Mouse (Mus musculus) cerebellum, postnatal 10 days (tissue): ENCODE measurements at regions not wholly inside any gene's neighbourhood (a gene's known extent, or its start where the extent isn't known, plus 50 kb on each side); places are given as distances from the start of the nearest gene placed in this dataset.

Source experiments
- DNase-seq, 2 experiments: peaks; one replicate each; pipeline ENCODE4 v3.0.0; 2021; ENCODE audit warnings: mixed read lengths in 2 of 2

DNA sequence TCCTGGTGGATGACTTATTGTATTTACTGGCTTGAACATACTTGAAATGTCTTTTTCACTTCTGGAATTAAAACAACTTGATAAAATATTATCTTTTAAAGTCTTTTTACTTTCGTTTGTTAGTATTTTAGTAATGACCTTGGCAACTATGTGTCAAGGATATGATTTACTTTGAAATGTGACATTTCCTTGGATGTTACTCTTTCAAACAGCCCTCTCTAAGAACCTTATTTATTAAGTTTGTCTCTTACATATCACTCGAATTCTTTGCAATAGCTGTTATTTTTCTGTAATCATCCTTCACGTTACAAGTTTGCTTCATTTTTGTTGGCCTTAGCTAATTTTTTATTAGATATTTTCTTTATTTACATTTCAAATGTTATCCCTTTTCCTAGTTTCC lies 469.8 kb downstream of the Eepd1 start:
- no peak for DNase-seq

DNA sequence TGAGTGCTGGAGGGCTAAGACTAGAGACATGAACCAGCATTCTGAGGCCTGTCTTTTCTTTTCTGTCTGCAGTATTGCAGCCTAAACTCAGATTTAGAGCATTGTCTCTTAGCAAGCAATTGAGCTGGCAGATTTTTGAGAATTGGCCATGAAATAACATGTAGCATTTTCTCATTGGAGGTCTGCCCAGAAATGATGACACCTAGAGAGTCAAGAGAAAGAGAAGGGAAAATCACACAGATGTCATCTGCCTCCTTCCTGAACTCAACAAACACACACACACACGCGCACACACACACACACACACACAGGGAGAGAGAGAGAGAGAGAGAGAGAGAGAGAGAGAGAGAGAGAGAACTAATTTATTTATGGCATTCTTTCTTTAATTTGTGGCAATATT lies 477.7 kb downstream of the Eepd1 start:
- peak; percentile 82 to 89 for DNase-seq

DNA sequence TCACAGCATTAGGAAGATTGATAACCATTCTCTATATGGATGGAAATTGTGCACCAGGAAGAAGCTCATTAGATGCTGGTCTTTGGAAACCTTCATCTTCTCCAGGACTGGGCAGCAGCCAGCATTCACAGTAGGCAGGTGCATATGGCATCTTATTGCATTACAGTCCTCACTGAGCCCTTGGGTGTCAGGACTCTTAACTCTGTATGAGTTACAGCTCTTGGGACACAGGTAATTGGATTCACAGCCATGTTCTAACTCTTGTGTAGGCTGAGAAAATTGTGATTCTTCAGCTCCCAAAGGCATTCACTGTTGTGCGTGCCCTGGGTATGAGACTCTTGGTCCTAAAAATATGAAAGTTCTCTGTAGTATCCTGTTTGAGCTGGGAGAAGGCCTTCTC lies 504.1 kb downstream of the Eepd1 start:
- no peak for DNase-seq

DNA sequence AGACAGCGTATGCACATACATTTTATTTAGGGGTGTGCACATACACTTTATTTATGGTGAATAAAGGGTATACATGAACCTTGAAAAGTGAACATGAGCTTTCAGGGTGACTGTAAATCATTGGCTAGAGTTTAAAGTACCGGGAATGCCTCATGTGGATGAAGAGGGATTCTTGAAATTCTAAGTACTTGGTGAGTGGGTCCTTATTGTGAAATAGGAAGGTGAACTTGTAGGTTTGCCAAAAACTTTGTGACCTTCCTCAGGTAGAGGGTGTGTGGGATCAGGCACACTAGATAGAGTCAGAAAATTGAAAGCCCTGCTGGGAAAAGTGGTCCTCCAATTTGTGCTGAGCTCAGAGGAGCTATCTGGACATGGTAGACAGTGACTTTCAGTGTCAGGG lies 504.6 kb downstream of the Eepd1 start:
- no peak for DNase-seq

DNA sequence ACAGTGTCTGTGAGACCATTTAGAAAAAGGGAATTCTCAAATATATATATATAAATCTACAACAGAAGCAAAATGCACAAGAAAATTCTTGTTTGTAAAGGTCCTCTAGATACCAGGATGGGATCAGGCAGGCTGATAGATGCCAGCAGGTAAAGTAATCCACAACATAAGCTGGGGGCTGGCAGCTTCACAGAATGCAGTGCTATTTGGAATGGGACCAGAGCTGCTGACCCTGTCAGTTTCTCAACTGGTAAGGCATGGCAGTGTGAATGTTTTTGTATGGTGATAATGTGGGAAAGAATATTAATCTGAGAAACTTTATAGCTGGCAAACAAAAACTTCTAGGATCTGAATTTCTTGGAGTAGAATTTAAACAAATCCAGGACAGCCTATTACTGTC lies 520.5 kb downstream of the Eepd1 start:
- peak; percentile 69 to 74 for DNase-seq
